Mouse (Mus musculus) kidney, adult 18-20 months (tissue): ENCODE measurements around the gene Wdr73.

Experiments
- DNase-seq: peaks from one replicate; pipeline ENCODE4 v3.0.0; 2021

The Wdr73 gene

DNA sequence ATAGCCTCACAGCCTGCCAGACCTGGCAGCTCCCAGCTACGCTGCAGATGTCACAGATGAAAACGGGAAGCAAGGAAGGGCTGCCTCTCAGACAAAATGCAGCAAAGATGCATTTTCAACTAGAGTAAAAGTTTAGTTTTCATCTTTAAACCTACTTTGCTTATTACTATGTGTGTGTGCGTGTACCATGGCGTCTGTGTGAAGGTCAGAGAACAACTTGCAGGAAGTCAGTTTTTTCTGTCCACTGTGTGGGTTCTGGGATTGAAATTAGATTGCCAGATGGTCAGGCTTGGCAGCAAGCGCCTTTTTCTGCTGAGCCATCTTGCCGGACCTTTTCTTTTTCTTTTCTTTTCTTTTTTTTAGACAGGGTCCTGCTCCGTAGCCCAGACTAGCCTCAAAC, 6.9 kb downstream of the Wdr73 start:
- no peak for DNase-seq

DNA sequence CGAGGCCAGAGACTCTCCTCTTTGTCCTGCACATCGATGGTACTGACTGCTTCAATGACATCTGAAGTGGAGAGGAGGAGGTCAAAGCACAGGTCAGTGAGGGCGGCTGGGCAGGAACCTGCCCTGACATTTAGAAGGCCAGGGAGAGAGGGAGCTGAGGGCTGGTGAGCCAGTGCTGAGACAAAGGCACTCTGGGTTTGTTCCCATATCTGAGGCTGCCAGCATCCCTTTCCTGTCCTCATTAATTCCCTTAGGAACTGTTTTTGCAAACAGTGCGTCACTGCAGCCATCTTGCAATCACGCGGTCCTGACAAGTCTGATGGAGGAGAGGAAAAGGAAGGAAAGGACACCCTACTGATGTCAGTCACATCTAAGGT, 7.3 kb downstream of the Wdr73 start:
- DNase-seq: peak; percentile 27

DNA sequence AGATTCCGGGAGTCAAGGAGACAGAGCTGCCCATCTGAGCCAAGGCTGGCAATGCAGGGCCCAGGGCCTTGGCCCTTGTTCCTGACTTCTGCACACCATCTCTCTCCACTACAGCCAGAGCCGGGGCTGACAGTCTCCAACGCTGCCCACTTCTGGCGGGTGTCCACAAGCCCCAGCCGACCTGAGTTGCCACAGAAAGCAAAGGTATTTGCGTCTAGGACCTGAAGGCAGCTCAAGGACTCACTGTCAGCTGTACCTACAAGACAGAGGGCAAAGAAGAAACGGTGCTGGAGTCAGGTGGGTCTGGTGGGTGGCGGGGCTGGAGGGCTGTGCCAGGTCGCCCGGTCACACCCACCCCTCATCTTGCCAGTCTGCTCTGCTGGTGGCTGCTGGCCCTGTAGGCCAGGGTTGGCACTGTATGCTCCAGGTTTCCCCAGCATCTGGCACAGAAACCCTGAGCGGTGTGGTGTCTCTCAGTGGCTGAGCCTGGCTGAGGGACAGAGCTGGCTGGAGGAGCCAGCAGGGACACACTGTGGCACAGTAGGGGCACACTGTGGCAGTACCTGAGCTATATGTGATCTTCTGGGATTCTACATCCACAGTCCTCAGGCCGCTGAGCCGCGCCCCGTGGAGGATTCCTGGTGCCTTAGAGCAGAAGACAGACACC, 7.8 kb downstream of the Wdr73 start:
- DNase-seq: no peak

DNA sequence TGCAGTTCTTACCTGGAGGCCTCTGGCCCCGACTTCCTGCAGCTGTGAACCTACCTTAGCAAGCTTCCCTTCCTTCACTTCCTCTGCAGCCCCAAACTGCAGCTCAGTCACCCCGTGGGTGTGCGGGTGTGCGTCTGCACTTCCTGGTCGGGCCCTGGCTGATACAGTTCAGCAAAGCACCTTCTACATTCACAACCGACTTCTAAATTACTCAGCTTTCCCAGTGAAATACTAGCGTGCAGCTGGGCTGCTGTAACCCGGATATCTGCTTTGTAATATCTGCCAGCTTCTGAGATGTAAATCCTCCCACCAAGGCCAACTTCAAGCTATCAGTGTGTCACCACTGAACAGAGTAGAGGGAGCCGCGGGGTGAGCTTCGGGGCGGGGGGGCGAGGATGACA, 11.2 kb downstream of the Wdr73 start:
- no peak for DNase-seq

DNA sequence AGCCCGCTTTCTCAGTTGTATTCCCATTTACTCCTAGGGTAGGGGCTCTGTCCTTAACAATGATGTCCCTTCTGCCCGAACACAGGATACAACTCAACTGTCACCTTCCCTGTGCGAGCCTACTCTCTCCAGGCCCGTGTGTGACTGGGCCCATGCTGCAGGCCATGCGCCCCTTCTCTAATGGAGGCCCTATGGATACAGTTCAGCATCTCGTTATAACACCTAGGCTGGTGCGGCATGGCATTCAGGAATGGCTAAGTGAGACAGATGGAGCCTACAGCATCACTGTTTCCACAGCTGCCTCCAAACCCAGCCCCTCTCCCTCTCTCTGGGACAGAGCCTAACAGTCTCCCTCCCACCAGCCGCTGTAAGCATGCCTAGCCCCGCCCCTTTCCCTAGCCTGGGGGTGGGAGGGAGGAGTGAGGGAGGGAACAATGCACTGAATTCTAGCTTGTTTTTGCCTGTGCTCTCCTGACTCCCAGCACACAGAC, 12.0 kb downstream of the Wdr73 start:
- peak; percentile 49 for DNase-seq

DNA sequence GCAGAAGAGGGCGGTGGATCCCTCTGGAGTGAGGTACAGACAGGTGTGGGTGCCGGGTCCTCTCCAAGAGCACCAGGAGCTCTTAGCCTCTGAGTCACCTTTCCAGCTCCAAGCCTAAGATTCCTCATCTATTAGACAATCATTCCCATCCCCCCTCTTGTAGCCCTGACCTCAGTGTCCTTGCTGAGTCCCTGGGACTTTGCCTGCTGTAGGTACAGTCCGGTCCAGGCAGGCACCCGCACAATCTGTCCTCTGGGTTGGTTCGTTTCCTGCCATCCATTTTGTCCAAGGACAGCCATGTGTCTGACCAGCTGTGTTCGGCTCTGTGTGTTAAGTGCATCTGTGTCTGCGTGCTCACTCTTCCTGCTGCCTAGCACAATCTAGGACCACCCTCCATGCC, 12.5 kb downstream of the Wdr73 start:
- peak; percentile 19 for DNase-seq

DNA sequence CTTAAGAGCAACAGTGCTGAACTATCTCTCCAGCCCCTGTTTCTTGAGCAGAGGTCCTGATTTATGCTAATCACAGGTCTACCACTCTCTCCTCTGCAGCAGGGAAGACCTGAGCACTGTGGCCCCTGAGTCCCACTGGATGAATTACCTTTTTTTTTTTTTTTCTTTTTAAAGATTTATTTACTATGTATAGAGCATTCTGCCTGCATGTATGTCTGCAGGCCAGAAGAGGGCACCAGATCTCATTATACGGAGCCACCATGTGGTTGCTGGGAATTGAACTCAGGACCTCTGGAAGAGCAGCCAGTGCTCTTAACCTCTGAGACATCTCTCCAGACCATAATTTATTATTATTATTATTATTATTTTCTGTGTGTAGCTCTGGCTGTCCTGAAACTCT, 15.4 kb downstream of the Wdr73 start:
- peak; percentile 23 for DNase-seq

DNA sequence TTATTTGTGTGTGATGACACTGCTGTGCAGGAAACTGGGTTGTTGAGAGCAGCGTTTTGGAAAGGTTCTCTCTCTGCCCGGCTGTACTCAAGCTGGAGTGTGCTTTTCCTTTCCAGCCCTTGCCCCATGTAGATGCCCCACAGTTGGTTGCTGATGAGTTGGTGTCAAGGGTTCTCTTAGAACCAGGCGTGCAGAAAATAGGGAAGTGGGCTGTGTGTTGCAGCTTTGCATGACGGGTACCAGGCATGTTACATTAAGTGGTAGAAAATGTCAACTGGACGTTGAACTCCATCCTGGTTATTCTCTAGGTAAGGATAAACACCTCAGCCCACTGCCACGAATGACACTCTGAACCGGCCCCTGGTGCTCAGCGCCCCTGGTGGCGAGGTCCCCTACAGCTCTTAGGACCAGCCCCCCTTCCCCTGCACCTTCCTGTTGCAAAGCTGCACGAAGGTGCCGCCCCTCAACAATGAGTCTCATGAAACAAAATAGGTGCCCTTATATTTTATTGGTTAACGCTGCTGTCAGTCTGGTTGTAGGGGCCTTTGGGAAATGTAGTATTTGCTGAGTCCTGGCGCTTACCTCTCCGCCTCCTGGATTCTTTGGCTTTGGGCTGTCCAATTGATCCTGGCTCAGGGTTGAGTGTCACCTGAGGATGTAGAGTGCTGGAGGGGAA, 18.1 kb downstream of the Wdr73 start:
- DNase-seq: peak; percentile 63

DNA sequence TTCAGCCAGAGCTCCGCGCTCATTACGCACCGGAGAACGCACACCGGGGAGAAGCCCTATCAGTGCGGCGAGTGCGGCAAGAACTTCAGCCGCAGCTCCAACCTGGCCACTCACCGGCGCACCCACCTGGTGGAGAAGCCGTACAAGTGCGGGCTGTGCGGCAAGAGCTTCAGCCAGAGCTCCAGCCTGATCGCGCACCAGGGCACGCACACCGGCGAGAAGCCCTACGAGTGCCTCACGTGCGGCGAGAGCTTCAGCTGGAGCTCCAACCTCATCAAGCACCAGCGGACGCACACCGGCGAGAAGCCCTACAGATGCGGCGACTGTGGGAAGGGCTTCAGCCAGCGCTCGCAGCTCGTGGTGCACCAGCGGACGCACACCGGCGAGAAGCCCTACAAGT, 25.3 kb downstream of the Wdr73 start:
- no peak for DNase-seq

DNA sequence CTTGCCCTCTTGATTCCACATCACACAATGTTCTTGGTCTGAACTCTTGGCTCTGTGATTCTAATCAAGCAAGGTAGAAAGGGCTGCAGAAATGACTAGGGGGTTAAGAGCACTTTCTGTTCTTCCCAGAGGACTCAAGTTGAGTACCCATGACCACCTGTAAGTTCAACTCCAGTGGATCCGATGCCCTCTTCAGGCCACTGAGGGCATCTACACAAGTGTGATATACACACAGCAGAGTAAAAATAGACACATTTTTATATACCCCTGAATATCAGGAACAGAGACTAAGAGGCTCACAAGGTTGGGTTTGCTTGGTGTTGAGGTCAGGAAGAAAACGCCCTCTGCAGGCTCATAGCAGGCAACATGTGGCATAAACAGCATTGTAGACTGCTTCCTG, 27.4 kb downstream of the Wdr73 start:
- no peak for DNase-seq

DNA sequence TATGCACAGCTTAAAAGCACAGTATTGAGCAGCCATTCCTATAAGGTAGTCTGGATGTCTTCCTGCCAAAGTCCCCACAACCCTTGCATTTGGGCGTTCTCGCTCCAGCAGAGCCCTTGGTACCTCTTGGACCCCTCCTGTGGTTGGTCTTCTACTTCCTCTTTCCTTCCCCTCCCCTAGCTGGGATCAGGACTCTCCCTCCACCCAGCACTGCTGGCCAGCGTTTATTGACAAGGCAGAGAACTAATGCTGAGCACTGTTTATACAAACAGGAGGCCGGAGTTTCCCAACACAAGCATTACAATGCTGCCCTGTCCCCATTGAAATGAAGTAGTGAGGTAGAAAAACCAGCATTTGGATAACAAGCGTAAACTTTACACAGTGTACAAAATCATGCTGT, 28.0 kb downstream of the Wdr73 start:
- DNase-seq: no peak

DNA sequence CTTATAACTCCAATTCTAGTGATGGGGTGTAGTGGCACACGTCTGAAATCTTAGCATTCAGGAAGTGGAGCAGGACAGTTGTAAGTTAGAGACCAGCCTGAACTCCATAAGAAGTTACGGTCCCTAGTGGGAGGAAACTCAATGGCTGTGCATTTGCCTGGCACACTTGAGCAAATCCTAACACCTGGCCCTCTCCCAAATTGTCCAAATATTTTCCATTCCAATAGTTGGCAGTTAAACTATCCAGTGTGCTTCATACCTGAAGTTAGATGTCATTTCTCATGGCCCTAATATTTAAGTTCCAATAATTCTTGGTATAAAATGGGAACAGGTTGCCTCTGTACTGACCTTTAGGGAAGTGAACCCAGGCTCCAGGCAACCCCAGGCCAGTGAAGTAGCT, 32.4 kb downstream of the Wdr73 start:
- DNase-seq: no peak

DNA sequence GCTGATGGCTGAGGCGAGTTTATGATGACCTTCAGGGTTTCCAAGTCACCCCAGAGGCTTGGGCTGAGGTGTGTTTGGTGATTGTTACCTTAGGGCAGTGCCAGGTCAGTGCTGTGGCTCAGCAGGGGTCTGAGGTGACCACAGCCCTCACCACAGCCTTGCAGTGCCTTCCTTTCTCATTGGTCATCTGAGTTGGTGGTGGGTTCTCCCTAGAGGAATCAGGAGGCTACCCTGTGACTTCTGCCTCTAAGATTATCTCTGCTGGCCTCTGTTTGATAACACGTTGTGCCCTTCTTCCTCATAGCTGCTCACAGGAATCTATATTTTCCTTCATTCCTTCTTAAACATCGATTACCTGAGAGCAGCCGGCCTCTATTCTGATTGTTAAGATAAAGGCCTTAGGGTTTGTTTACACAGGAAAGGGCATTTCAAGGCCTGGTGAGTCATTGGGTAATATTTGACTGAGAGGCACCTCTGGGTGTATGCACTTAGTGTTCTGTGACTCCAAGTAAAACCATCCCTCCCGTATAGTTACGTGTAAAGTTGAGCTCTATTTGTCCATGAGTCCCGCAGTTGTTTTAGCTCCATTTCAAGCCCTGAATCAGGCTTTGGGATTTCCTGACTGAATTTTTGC, 34.4 kb downstream of the Wdr73 start:
- DNase-seq: peak; percentile 44

DNA sequence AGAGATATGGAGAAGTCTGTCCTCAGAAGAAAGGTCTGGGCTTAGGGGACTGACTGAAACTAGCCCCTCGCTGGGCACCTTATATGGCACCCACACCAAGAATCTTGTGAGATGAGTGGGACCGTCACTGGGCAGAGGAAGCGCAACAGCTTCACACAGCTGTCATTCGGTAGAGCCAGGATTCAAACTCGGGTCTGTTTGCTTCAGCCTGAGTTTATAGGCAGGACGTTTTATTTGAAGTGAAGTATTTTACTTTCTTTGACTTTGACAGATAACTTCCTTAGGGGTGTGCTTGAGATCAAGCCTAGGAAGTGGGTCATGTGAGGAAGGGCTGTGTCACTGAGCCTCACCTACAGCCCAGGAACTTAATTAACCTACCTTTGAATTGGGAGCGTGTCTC, 35.5 kb downstream of the Wdr73 start:
- no peak for DNase-seq

DNA sequence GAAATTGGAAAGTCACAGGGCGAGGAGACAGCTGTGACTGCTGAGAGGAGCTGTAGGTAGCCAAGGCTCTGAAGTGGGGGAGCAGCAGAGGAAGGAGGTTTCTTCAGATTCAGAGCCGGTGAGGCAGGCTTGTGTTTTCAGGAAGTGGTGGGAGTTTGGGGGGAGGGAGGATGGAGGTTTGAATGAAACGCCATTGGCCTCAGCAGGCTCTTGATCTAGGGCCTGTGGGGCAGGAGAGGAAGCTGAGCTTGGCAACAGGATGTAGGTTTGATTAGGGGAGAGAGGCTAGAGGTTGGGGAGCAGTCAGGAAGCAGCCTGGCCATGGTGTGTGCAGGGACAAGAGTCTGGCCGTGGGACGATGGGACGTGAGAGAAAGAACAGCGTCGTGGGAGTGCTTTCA, 36.2 kb downstream of the Wdr73 start:
- no peak for DNase-seq

DNA sequence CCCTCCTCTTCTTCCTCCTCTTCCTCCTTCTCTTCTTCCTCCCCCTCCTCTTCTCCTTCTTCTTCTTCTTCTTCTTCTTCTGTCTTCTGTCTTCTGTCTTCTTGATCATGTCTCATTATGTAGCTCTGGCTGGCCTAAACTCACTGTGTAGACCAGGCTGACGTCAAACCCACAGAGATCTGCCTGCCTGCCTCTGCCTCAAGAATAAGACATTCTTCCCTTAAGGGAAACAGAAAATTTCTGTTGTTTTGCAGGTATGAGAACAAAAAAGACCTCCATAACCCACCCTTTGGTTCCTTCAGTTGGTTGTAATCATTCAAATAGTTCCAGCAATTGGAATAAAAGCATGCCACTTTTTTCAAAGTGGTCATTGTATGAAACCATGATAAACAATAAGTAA, 36.9 kb downstream of the Wdr73 start:
- DNase-seq: no peak

DNA sequence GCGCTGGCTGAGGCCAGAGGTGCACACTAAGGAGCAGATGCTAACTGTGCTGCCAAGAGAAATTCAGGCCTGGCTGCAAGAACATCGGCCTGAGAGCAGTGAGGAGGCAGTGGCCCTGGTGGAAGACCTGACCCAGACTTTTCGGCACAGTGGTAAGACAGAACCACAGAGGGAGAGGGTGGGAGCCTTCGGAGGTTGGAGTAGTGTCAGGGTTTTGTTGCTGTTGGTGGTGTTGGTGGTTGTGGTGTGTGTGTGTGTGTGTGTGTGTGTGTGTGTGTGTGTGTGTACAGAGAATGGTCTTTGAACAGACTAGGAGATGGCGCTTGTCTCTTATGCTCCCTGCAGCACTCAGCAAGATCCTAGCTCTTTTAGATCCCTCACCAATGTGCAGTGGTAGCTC, 37.5 kb downstream of the Wdr73 start:
- no peak for DNase-seq

DNA sequence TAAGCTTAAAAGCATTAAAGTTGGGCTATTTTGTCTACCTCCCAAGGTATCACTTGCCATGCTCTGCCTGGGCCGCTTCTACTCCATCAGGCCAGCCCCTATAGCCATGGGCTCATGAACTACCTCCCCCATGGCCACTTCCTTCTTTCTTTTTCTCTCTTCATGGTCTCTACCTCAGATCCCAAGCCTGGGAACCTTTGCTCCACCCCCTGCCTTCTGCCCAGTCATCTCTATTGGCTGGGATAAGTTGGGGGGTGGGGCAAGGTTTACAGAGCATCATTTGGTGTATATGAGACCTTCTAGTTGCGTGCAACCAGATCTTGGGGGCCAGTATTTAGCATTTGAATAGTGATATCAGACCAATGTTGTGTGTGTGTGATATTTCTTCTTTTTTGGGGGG, 38.6 kb downstream of the Wdr73 start:
- DNase-seq: no peak

DNA sequence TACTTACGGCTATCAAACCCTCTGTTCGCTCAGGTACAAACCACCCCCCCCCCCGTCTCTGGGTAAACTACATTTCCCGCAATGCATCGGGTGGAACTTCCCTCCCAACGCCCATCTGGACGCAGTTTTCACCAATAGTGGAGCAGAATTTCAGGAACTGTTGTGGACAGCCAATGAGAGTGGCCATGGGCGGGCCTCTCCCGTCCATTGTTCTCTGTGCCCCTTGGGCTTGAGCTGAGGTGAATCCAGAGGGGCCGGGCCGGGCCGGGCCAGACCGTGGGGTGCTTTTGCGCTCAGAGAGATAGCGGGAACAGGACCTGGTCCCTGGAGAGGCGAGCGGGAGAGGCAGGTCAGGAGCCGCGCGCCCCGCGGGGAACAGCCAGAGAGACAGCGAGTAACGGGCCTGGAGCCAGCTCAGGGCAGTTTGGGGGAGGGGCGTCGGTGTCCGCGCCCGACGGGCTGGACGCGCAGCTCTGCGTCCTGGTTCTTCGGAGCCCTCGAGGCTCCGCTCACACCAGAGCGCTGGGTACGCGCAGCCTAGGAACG, 40.3 kb downstream of the Wdr73 start, which contains the start of gene Zscan2:
Gene Zscan2, plus strand, starts transcription at position 192 of the 546 bp plus-strand sequence.
- DNase-seq: peak; percentile 93

DNA sequence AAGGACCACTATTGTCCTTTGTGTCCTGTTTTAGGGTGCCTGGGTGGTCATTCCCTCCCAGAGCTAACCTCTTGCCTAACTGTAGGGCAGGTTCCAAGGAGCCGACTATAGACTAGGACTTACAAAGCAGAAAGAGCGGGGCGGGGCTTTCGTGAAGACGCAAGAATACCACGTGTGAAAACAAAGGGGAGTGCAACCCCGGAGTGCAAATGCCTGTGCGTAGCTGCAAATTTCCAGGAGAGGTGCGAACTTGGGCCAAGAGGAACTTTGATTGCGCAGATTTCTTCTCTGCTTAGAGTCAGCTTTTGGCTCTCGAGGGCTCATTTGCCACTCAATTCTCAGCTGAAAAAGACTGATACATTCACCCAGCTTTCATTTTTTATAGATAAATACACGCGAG, 40.8 kb downstream of the Wdr73 start:
- peak; percentile 75 for DNase-seq

DNA sequence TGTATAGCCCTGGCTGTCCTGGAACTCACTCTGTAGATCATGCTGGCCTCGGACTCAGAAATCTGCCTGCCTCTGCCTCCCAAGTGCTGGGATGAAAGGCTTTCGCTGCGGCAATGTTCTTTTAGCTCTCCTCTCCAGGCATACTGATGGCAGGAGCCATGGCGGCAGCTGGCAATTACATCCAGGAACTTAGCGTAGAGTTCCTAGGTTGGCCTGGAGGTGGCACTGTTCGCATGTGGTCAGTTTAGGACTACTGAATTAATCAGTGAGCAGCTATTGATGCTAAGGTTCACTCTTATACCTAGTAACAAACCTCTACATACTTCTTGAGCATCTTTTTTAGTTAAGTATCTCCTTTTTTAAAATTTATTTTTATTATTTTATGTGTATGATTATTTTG, 43.9 kb downstream of the Wdr73 start:
- DNase-seq: peak; percentile 88

DNA sequence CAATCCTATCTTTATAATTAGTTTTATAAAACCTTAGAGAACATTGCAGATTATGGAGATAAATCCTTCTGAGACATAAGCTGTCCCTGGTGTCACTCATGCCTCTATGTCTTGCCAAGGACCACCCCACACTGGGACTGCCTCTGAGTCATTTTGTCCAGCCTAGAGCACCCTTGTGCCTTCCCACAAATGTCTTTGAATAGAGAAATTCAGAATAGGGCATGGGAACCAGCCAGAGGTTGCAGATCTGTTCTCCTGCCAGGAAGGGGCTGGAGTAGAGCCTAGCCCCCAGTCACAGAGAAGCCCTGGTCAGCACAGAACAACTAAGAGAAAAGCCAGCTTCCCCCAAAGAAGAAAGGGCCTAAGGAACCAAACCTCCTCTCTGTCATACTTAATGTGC, 45.8 kb downstream of the Wdr73 start:
- DNase-seq: no peak

DNA sequence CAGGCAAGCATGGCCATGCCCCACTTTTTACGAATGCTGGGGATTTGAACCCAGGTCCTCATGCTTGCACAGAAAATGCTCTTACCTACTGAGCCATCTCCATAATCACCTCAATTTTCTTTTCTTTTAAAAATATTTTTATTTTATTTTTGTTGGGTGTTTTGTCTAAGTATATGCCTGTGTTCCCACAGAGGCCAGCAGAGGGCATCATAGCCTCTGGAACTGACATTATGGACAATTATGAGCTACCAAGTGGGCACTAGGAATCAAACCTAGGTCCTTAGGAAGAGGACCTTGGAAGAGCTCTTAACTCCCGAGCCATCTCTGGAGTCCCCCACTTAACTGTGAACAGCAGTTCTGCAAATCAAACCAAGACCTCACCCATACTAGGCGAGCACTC, 47.9 kb downstream of the Wdr73 start:
- DNase-seq: no peak

DNA sequence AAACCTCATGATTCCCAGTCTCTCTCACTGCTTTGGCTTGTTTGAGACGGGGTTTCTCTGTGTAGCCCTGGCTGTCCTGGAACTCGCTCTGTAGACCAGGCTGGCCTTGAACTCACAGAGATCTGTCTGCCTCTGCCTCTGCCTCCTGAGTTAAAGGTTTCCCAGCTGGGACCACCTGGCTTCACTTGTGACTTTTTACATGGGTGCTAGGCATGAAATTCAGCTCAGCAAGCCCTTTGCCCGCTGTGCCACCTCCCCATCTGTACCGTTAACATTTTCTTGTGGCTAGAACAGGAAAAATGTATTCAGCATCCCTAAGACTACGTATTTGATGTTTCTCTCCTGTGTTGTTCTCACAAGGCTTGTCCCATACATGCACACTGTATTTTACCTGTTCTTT, 50.5 kb downstream of the Wdr73 start:
- no peak for DNase-seq
